Mouse (Mus musculus): ENCODE data around the gene Styx.

The Styx gene

GRCm38 (mm10) chr14:45438931-45439275, 88.0 kb downstream of the Styx start:
- TF ChIP-seq POU5F1 (IDR thresholded peaks at IDR 0.05; ENCODE audit: borderline replicate concordance, low read length): no peak
- TF ChIP-seq CTCF (conservative IDR thresholded peaks at IDR 0.05; ENCODE audit: low read length): no peak
- no peak for TF ChIP-seq NANOG (IDR thresholded peaks at IDR 0.05; ENCODE audit: borderline replicate concordance, low read length)
- Histone ChIP-seq H3K27me3 (ENCODE audit: insufficient read depth, low read length) (no peaks in the 10 kb centered on the region), H3K4me1 (replicated peaks; ENCODE audit: low read depth, low read length) (peaks cover 82% of the 10 kb centered on the region), H3K36me3 (ENCODE audit: insufficient read depth, low read length) (no peaks in the 10 kb centered on the region), H3K4me3 (replicated peaks; ENCODE audit: low read length) (no peak overlapping the region), H3K9me3 (ENCODE audit: low read length) (no peaks in the 10 kb centered on the region)

- Histone ChIP-seq H3K4me3 (replicated peaks; ENCODE audit: low read length) (no peak overlapping the region), H3K36me3 (ENCODE audit: insufficient read depth, low read length) (no peaks in the 10 kb centered on the region), H3K27me3 (ENCODE audit: insufficient read depth, low read length) (no peaks in the 10 kb centered on the region), H3K4me1 (replicated peaks; ENCODE audit: low read depth, low read length) (peaks cover 81% of the 10 kb centered on the region), H3K9me3 (ENCODE audit: low read length) (no peaks in the 10 kb centered on the region)
- TF ChIP-seq NANOG (IDR thresholded peaks at IDR 0.05; ENCODE audit: borderline replicate concordance, low read length) (no peak), CTCF (conservative IDR thresholded peaks at IDR 0.05; ENCODE audit: low read length) (no peak), POU5F1 (IDR thresholded peaks at IDR 0.05; ENCODE audit: borderline replicate concordance, low read length) (no peak)
Measured at GRCm38 (mm10) chr14:45439387-45439786, 88.5 kb downstream of the Styx start.

GRCm38 (mm10) chr14:45441291-45441690, 90.4 kb downstream of the Styx start:
- H3K9me3 ChIP-seq (ENCODE audit: low read length): no peaks in the 10 kb centered on the region
- no peaks in the 10 kb centered on the region for H3K36me3 ChIP-seq (ENCODE audit: insufficient read depth, low read length)
- H3K27me3 ChIP-seq (ENCODE audit: insufficient read depth, low read length): no peaks in the 10 kb centered on the region
- no peak overlapping the region for H3K4me3 ChIP-seq (replicated peaks; ENCODE audit: low read length)
- H3K4me1 ChIP-seq (replicated peaks; ENCODE audit: low read depth, low read length): peaks cover 81% of the 10 kb centered on the region
- TF ChIP-seq CTCF (conservative IDR thresholded peaks at IDR 0.05; ENCODE audit: low read length) (no peak), NANOG (IDR thresholded peaks at IDR 0.05; ENCODE audit: borderline replicate concordance, low read length) (no peak), POU5F1 (IDR thresholded peaks at IDR 0.05; ENCODE audit: borderline replicate concordance, low read length) (no peak)

GRCm38 (mm10) chr14:45442781-45443560, 92.1 kb downstream of the Styx start:
- H3K4me1 ChIP-seq (replicated peaks; ENCODE audit: low read depth, low read length): peaks cover 83% of the 10 kb centered on the region
- no peaks in the 10 kb centered on the region for H3K27me3 ChIP-seq (ENCODE audit: insufficient read depth, low read length)
- H3K9me3 ChIP-seq (ENCODE audit: low read length): no peaks in the 10 kb centered on the region
- no peak for TF ChIP-seq NANOG (IDR thresholded peaks at IDR 0.05; ENCODE audit: borderline replicate concordance, low read length)
- TF ChIP-seq CTCF (conservative IDR thresholded peaks at IDR 0.05; ENCODE audit: low read length): no peak
- TF ChIP-seq POU5F1 (IDR thresholded peaks at IDR 0.05; ENCODE audit: borderline replicate concordance, low read length): no peak
- peak overlapping the region; percentile 41 for H3K4me3 ChIP-seq (replicated peaks; ENCODE audit: low read length)
- H3K36me3 ChIP-seq (ENCODE audit: insufficient read depth, low read length): no peaks in the 10 kb centered on the region

- Histone ChIP-seq H3K27me3 (ENCODE audit: insufficient read depth, low read length) (no peaks in the 10 kb centered on the region), H3K4me1 (replicated peaks; ENCODE audit: low read depth, low read length) (peaks cover 79% of the 10 kb centered on the region), H3K36me3 (ENCODE audit: insufficient read depth, low read length) (no peaks in the 10 kb centered on the region), H3K9me3 (ENCODE audit: low read length) (no peaks in the 10 kb centered on the region), H3K4me3 (replicated peaks; ENCODE audit: low read length) (peak overlapping the region; percentile 60)
- TF ChIP-seq NANOG (IDR thresholded peaks at IDR 0.05; ENCODE audit: borderline replicate concordance, low read length) (no peak), CTCF (conservative IDR thresholded peaks at IDR 0.05; ENCODE audit: low read length) (no peak), POU5F1 (IDR thresholded peaks at IDR 0.05; ENCODE audit: borderline replicate concordance, low read length) (no peak)
Measured at GRCm38 (mm10) chr14:45444870-45445269, 94.0 kb downstream of the Styx start.

GRCm38 (mm10) chr14:45445445-45445844, 94.6 kb downstream of the Styx start:
- H3K27me3 ChIP-seq (ENCODE audit: insufficient read depth, low read length): no peaks in the 10 kb centered on the region
- no peaks in the 10 kb centered on the region for H3K9me3 ChIP-seq (ENCODE audit: low read length)
- TF ChIP-seq POU5F1 (IDR thresholded peaks at IDR 0.05; ENCODE audit: borderline replicate concordance, low read length): no peak
- peak; percentile 92 for TF ChIP-seq NANOG (IDR thresholded peaks at IDR 0.05; ENCODE audit: borderline replicate concordance, low read length)
- TF ChIP-seq CTCF (conservative IDR thresholded peaks at IDR 0.05; ENCODE audit: low read length): no peak
- H3K4me3 ChIP-seq (replicated peaks; ENCODE audit: low read length): peak overlapping the region; percentile 50
- H3K4me1 ChIP-seq (replicated peaks; ENCODE audit: low read depth, low read length): peaks cover 79% of the 10 kb centered on the region
- no peaks in the 10 kb centered on the region for H3K36me3 ChIP-seq (ENCODE audit: insufficient read depth, low read length)

- TF ChIP-seq POU5F1 (IDR thresholded peaks at IDR 0.05; ENCODE audit: borderline replicate concordance, low read length) (no peak), NANOG (IDR thresholded peaks at IDR 0.05; ENCODE audit: borderline replicate concordance, low read length) (no peak), CTCF (conservative IDR thresholded peaks at IDR 0.05; ENCODE audit: low read length) (no peak)
- no peaks in the 10 kb centered on the region for H3K9me3 ChIP-seq (ENCODE audit: low read length)
- no peaks in the 10 kb centered on the region for H3K27me3 ChIP-seq (ENCODE audit: insufficient read depth, low read length)
- peaks cover 81% of the 10 kb centered on the region for H3K4me1 ChIP-seq (replicated peaks; ENCODE audit: low read depth, low read length)
- H3K4me3 ChIP-seq (replicated peaks; ENCODE audit: low read length): peak overlapping the region; percentile 51
- H3K36me3 ChIP-seq (ENCODE audit: insufficient read depth, low read length): no peaks in the 10 kb centered on the region
Measured at GRCm38 (mm10) chr14:45446777-45447176, 95.9 kb downstream of the Styx start.

GRCm38 (mm10) chr14:45451090-45451489, 100.2 kb downstream of the Styx start:
- H3K36me3 ChIP-seq (ENCODE audit: insufficient read depth, low read length): no peaks in the 10 kb centered on the region
- H3K9me3 ChIP-seq (ENCODE audit: low read length): no peaks in the 10 kb centered on the region
- no peaks in the 10 kb centered on the region for H3K27me3 ChIP-seq (ENCODE audit: insufficient read depth, low read length)
- peaks cover 94% of the 10 kb centered on the region for H3K4me1 ChIP-seq (replicated peaks; ENCODE audit: low read depth, low read length)
- TF ChIP-seq CTCF (conservative IDR thresholded peaks at IDR 0.05; ENCODE audit: low read length): no peak
- H3K4me3 ChIP-seq (replicated peaks; ENCODE audit: low read length): no peak overlapping the region

GRCm38 (mm10) chr14:45452148-45452547, 101.3 kb downstream of the Styx start:
- no peaks in the 10 kb centered on the region for H3K27me3 ChIP-seq (ENCODE audit: insufficient read depth, low read length)
- no peak overlapping the region for H3K4me3 ChIP-seq (replicated peaks; ENCODE audit: low read length)
- TF ChIP-seq POU5F1 (IDR thresholded peaks at IDR 0.05; ENCODE audit: borderline replicate concordance, low read length) (no peak), NANOG (IDR thresholded peaks at IDR 0.05; ENCODE audit: borderline replicate concordance, low read length) (no peak), CTCF (conservative IDR thresholded peaks at IDR 0.05; ENCODE audit: low read length) (no peak)
- no peaks in the 10 kb centered on the region for H3K9me3 ChIP-seq (ENCODE audit: low read length)
- peaks cover 92% of the 10 kb centered on the region for H3K4me1 ChIP-seq (replicated peaks; ENCODE audit: low read depth, low read length)
- H3K36me3 ChIP-seq (ENCODE audit: insufficient read depth, low read length): no peaks in the 10 kb centered on the region

All from E14TG2a.4 (cell line).